Mouse (Mus musculus) thymus, postnatal 0 days (tissue): ENCODE data around the gene Tab1. TPM values are rescaled to one million over a fixed set of nuclear protein-coding genes. Genes with fewer than 3 reads are reported as not detected.

ENCODE experiments used
- DNase-seq: peaks from one replicate; pipeline ENCODE4 v3.0.0-alpha.2; 2015; ENCODE audit warnings: low spot score
- polyA plus RNA-seq: library from polyadenylated mRNA; unstranded; fragments of >200 nt; fragmentation: Nextera tagmentation; extraction: Ambion mirVana; gene quantifications from 2 replicates; pipeline ENCODE4 v1.2.1, GENCODE M21; 2015

Tab1 gene
- 37.3 and 38.2 TPM in 2 replicates for polyA plus RNA-seq

DNA sequence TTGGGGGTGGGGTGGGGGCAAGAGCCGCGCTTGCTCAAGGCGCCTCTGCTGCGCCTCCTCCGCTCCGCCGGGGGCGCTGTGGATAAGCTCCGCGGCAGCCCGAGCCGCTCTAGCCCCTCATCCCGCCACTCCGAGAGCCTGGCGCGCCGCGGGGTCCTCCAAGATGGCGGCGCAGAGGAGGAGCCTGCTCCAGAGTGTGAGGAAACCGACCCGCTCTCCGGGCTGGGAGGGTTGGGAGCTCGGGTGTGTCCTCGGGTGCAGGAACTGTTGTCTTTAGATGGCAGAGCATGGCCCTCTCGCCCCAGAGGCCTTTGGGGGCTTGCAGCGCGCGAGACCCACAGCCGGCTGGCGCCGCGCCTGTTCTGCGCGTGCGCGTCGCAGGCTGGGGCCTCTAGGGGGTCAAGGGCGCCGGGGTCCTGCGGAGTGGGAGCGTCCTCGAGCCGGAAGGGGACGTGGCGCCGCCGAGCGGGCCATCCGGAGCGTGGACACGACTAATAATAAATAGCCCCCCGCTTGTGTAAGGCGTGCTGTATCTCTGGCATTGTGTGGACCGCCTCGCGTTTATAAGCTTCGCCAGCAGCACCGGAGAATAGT lies at the start of gene Tab1:
Tab1 (plus strand) TSS at position 135 of the 594 bp plus-strand sequence.
- peak; percentile 96 for DNase-seq

GRCm38 (mm10) chr15:80083276-80083731 lies 49.6 kb upstream of the Tab1 start:
- peak; percentile 100 for DNase-seq

DNA sequence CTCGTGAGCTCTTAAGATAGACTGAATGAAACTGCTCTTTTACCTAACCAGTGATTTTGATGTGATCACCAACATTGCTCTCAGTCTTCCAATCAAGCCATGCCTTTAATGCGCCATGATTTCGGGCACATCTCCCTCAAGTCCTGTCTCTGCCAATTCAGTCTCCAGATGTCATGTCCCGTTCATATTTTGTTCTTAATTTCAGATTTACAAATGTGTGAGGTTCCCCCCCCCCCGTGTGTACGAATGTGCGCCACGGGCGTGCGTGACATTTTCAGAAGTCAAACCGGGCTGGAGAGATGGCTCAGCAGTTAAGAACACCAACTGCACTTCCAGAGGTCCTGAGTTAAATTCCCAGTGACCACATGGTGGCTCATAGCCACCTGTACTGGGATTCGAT lies 49.2 kb upstream of the Tab1 start:
- DNase-seq, result no peak

DNA sequence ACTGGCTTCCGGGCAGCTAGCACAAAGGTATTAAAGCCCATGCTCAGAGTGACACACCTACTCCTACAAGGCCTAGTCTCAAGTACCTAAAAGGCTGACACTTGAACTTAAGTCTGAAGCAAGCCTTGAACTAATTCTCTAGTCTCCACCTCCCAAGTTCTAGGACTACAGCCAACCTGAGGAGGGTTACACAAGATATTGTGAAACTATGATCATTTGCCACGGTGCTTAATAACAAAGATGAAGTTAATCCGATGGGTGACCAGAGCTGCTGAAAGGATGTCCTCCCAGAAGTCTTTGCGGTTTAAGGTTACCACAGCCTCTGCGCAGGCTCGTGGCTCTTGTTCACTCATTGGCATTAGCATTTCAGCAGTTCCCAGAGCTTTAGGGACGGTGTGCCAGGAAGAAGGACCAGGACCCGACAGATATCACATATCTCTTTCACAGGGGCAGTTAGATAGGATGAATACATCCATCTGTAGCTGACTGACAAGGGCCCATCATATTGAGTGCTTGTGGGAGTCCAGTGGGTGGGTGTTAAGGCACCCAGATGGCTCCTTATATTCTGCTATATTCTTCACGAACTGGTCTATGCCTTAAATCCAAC lies 45.4 kb upstream of the Tab1 start:
- DNase-seq, result no peak

- peak; percentile 94 for DNase-seq
Measured at GRCm38 (mm10) chr15:80088637-80089036, 44.3 kb upstream of the Tab1 start.

DNA sequence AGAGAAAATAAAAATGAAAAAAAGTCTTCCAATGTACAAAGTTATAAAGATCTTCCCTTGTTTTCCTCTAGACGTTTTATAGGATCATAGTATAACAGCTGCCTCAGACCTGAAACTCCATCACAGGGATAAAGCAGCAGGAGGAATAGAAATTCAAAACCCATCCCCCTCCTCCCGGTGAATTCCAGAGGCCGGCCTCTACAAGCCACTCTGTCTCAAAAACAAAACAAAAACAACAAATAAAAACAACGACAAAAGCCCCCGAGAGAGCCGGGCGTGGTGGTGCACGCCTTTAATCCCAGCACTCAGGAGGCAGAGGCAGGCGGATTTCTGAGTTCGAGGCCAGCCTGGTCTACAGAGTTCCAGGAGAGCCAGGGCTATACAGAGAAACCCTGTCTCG lies 42.8 kb upstream of the Tab1 start:
- no peak for DNase-seq

GRCm38 (mm10) chr15:80090741-80091120 lies 42.2 kb upstream of the Tab1 start:
- peak; percentile 35 for DNase-seq

- DNase-seq, result peak; percentile 89
Measured at GRCm38 (mm10) chr15:80091121-80091955, 41.6 kb upstream of the Tab1 start, which contains the start of the genes Syngr1 and Rpl3. TSS of gene Syngr1 (plus strand) at chr15:80091334. TSS of gene Rpl3 (minus strand) at chr15:80091868.

DNA sequence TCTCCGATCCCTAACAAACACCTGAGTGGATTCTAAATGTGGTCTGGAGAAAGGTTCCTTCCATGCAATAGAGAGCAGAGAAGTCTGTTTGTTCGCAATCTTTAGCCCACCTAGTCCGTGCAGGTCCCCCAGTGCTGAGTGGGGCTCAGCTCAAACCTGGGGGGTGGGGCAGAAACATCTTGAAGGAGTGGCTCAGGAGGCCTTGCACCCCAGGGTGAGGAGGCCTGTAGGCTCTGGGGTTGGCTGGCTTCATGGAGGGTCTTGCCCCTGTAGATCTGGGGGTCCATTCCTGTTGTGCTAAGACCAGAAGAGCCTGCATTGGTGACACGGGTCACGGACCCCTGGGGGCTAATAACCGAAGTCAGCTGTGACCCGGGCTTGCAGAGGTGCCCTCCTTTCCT lies 40.9 kb upstream of the Tab1 start:
- no peak for DNase-seq

DNA sequence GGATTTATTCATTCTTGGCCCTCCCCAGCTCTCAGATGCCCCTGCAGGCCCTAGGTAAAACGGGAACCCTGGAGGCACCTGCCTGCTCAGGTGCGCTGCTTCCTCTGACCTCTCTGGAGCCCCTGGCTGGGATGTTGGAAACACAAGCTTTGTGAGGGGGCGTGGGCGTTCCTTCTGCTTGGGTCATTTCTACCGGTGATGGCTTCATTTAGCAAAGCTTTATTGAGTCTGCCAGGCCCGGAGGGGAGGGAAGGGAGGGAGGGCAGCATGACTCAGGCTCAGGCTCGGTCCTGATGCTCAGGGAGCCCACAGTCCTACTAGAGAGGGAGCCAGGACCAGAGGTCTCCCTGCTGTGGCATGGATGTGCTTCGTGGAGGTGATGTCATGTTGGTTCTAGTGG lies 40.3 kb upstream of the Tab1 start:
- DNase-seq, result no peak

GRCm38 (mm10) chr15:80094201-80094600 lies 38.7 kb upstream of the Tab1 start:
- DNase-seq, result no peak

DNA sequence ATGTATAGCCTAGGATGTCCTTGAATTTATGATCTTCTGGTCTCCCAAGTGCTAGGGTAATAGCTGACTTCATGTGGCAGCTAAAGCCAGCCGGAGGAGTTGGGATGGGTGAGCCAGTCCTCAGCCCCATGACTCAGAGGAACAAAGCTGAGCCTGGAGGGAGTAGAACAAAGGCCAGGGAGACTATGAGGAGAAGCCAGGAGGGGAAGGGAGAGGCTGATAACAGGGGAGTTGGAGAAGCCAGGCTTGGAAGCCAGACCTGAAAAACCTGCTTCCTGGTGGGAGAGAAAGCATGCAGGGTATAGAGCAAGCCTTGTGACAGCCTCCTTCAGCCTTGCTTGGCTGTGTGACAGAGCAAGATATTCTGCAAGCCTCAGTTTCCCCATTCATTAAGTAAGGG lies 37.3 kb upstream of the Tab1 start:
- no peak for DNase-seq

- no peak for DNase-seq
Measured at GRCm38 (mm10) chr15:80096406-80096805, 36.5 kb upstream of the Tab1 start.

GRCm38 (mm10) chr15:80096946-80097881 lies 35.7 kb upstream of the Tab1 start:
- DNase-seq, result peak; percentile 80

- no peak for DNase-seq
Measured at GRCm38 (mm10) chr15:80097999-80098461, 34.9 kb upstream of the Tab1 start.

GRCm38 (mm10) chr15:80098809-80099208 lies 34.1 kb upstream of the Tab1 start:
- no peak for DNase-seq

DNA sequence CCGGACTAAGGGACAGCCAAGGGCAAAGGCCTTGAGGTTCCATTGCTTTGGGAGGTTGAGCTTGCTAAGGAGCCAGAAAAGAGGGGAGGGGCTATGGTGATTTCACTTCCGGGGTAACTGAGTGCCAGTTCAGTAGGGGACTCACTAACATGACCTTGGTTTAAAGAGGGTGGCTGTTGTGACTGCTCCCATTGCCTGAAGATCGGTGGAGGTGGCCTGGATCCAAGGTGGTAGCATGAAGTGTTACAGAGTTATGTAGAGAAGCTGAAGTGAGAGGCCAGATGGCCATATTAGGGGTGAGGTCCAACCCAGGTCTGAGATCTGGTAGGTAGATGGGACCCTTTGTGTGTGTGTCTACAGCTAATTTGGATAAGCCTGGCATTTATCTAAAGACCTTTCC lies 33.5 kb upstream of the Tab1 start:
- DNase-seq, result no peak

GRCm38 (mm10) chr15:80100196-80100595 lies 32.7 kb upstream of the Tab1 start:
- no peak for DNase-seq

DNA sequence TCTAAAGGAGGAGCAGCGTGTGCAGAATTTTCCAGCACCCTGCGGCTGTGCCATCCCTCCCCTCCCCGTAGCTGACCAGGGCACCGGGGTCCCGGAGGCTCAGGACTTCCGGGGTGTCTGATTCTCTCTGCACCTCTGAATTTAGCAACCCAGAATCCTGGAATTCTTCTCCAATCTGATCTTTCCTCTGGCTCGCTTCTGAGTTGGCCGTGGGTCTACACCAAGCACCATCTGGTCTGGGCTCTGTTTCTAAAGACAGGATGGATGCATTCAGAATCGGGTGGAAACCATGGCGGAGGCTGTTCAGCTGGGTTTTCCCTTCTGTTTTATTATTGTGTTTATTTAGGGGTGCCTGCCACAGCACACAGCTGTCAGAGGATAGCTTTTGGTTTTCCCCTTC lies 32.1 kb upstream of the Tab1 start:
- no peak for DNase-seq

GRCm38 (mm10) chr15:80101503-80101902 lies 31.4 kb upstream of the Tab1 start:
- no peak for DNase-seq

DNA sequence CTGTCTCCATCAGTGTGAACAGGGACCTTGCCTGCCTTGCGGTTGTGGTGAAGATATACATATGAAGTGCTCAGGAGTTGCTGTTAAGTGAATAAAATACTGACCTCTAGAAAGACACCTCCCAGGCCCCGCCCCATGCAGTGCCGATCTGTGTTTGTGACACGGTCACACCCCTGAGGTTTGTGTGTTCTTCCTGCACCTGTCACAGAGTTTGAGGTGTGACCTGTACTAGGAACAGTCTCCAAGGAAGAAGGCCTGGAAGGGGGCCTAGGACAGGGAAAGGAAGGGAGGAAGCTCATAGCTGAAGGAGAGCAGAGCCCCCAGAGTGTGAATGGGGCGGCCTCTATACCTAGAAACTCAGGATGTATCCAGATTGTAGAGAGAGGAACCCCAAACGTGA lies 30.4 kb upstream of the Tab1 start:
- DNase-seq, result no peak
